Mouse (Mus musculus) MEL (cell line): ENCODE data around the gene Ctla2b. TPM values are rescaled to one million over a fixed set of nuclear protein-coding genes. Genes with fewer than 3 reads are reported as not detected.

ENCODE experiments used
- DNase-seq: peaks from one replicate; pipeline ENCODE4 v3.0.0; 2011; ENCODE audit warnings: low read depth, low spot score
- H3K27ac ChIP-seq: 2 replicates; pipeline ENCODE4 v1.5.1; 2012; ENCODE audit warnings: low read depth, mild to moderate bottlenecking, control low read depth, low read length, moderate library complexity; ENCODE audit not compliant: control insufficient read depth
- H3K27me3 ChIP-seq, 2 experiments: fragments of 150-350 bp in 1 of 2; sonication (generic) in 1 of 2; 2 replicates each; pipeline ENCODE4 v1.6.1; 2012; ENCODE audit warnings: low read length in 2 of 2, mild to moderate bottlenecking in 2 of 2, improper control_type of control experiment in 1 of 2, moderate library complexity in 1 of 2; ENCODE audit not compliant: insufficient read depth in 2 of 2, control insufficient read depth in 1 of 2
- H3K36me3 ChIP-seq, 2 experiments: 2 replicates each; pipeline ENCODE4 v1.6.1; 2012 to 2014; ENCODE audit warnings: low read length in 2 of 2, improper control_type of control experiment in 1 of 2, inconsistent platforms in 1 of 2, mild to moderate bottlenecking in 1 of 2; ENCODE audit not compliant: insufficient read depth in 2 of 2, control insufficient read depth in 1 of 2
- H3K4me1 ChIP-seq, 2 experiments: fragments of 150-350 bp in 1 of 2; sonication (generic) in 1 of 2; 2 replicates each; pipeline ENCODE4 v1.6.1; 2012; ENCODE audit warnings: low read length in 2 of 2, improper control_type of control experiment in 1 of 2, mild to moderate bottlenecking in 1 of 2; ENCODE audit not compliant: insufficient read depth in 2 of 2, control insufficient read depth in 1 of 2
- H3K4me3 ChIP-seq, 2 experiments: fragments of 150-350 bp in 1 of 2; sonication (generic) in 1 of 2; 2 replicates each; pipeline ENCODE4 v1.5.1; 2012; ENCODE audit warnings: low read depth in 2 of 2, low read length in 2 of 2, mild to moderate bottlenecking in 2 of 2, moderate library complexity in 2 of 2, control low read depth in 1 of 2, improper control_type of control experiment in 1 of 2; ENCODE audit not compliant: control insufficient read depth in 1 of 2, insufficient read depth in 1 of 2
- H3K79me2 ChIP-seq: 2 replicates; pipeline ENCODE4 v1.6.1; 2012; ENCODE audit warnings: mild to moderate bottlenecking, low read length, moderate library complexity; ENCODE audit not compliant: control insufficient read depth, poor library complexity, insufficient read depth
- H3K9ac ChIP-seq: 2 replicates; pipeline ENCODE4 v1.6.1; 2012; ENCODE audit warnings: low read depth, mild to moderate bottlenecking, control low read depth, low read length, moderate library complexity; ENCODE audit not compliant: control insufficient read depth, poor library complexity, severe bottlenecking
- H3K9me3 ChIP-seq: fragments of 150-350 bp; sonication (generic); replicated peaks from 2 replicates; pipeline ENCODE4 v1.6.1; 2012; ENCODE audit warnings: mild to moderate bottlenecking, low read length, improper control_type of control experiment, moderate library complexity; ENCODE audit not compliant: insufficient read depth
- GABPA ChIP-seq: IDR thresholded peaks from 2 replicates; pipeline ENCODE4 v1.6.1; 2012; ENCODE audit warnings: low read depth, mild to moderate bottlenecking, inconsistent platforms, low read length, improper control_type of control experiment, moderate library complexity
- POLR2AphosphoS5 ChIP-seq: IDR thresholded peaks from 2 replicates; pipeline ENCODE4 v1.6.1; 2012; ENCODE audit warnings: low read depth, borderline replicate concordance, mild to moderate bottlenecking, inconsistent platforms, low read length, moderate library complexity, mixed read lengths
- UBTF ChIP-seq: IDR thresholded peaks from 2 replicates; pipeline ENCODE4 v1.6.1; 2012; ENCODE audit warnings: low read depth, mild to moderate bottlenecking, inconsistent platforms, low read length, improper control_type of control experiment, moderate library complexity, borderline replicate concordance; ENCODE audit not compliant: insufficient read depth
- ZC3H11A ChIP-seq: IDR thresholded peaks from 2 replicates; pipeline ENCODE4 v1.6.1; 2012; ENCODE audit warnings: low read depth, mild to moderate bottlenecking, inconsistent platforms, low read length, improper control_type of control experiment
- polyA plus RNA-seq, 2 experiments: library from polyadenylated mRNA; stranded (reverse) in 1 of 2; unstranded in 1 of 2; fragments of >175 nt in 1 of 2; fragments of >200 nt in 1 of 2; gene quantifications; 2 replicates each; pipeline versions ENCODE4 v1.2.1 to v1.2.4; 2012; ENCODE audit warnings: low replicate concordance in 2 of 2, low read depth in 1 of 2; ENCODE audit not compliant: insufficient read length in 2 of 2, insufficient read depth in 1 of 2, missing spikeins in 1 of 2
- total RNA-seq: library from RNA; depleted of rRNA; stranded (reverse); fragments of 300-350 nt; gene quantifications from 2 replicates; pipeline ENCODE4 v1.2.3, GENCODE M21; 2012; rRNA removed

The Ctla2b gene
- total and polyA plus RNA-seq, 3 experiments, result not detected

DNA sequence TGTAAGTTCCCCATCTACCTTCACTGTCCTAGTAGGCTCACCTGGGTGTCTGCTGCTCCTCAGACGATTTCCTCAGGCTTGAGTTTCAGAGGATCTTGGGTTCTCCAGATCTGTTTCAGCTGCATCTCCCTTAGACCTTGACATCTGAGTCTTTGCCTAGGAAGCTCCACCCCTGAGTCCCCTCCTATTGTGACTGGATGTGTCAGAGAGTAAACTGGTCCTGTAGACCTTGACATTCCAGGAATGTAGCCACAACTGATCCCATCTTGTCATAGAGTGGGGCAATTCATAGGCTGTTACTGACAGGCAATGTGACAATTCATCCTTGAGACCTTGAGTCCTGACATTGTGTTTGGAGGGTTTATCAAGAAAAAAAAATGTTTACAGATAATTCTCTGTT is 33.0 kb downstream of the Ctla2b start, which contains the start of gene 4930486L24Rik:
4930486L24Rik (minus strand) TSS at position 195 of the 400 bp plus-strand sequence.
- Histone ChIP-seq H3K36me3 (no peaks in the 10 kb centered on the region), H3K4me3 (no peak within 1 kb of the TSS), H3K9me3 (no peaks in the 10 kb centered on the region), H3K27me3 (no peaks in the 10 kb centered on the region), H3K27ac (no peak within 1 kb of the TSS), H3K79me2 (no peaks in the 10 kb centered on the region), H3K4me1 (no peaks in the 10 kb centered on the region), H3K9ac (no peak within 1 kb of the TSS)
- no peak for DNase-seq
- no peak for TF ChIP-seq ZC3H11A

DNA sequence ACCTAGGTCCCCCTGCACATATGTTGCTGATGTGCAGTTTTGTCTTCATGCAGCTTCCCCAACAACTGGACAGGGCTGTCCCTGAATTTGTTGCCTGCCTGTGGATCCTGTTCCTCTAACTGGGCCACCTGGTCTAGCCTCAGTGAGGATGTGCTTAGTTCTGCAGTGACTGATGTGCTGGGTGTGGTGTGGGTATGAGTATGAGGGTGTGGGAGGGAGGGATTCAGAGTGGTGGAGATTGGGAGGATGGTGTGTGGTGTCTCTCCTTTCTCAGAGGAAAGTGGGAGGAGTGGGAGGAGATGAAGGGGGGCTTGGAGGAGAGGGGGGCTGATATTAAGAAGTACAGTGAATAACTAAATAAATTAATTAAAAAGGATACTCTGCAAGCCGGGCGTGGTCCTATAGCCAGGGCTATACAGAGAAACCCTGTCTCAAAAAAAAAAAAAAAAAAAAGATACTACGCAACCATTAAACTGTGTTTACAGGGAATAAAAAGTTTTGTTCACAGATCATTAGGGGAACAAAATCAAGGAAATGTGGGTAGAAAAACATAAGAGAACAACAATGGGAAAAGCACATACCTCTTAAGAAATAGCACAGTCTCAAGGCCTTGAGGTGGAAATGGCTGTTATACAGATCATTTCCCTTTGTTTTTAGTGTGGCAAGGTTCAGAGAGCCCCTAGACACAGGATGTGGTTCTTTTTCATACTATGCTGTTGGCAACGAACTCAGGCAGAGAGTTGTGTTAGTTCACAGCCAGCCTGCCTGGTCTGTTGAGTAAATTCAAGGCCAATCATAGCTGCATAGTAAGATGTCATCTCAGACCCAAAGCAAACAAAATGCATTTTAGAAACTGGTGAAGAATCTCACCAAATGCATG is 48.8 kb downstream of the Ctla2b start:
- DNase-seq, result no peak
- TF ChIP-seq POLR2AphosphoS5 (no peak), UBTF (no peak), GABPA (no peak)
- no peaks in the 10 kb centered on the region for H3K4me1 ChIP-seq
- H3K79me2 ChIP-seq, result no peaks in the 10 kb centered on the region
- no peak overlapping the region for H3K4me3 ChIP-seq
- H3K9ac ChIP-seq, result no peak overlapping the region
- no peaks in the 10 kb centered on the region for H3K9me3 ChIP-seq
- H3K27me3 ChIP-seq, result no peaks in the 10 kb centered on the region
- H3K27ac ChIP-seq, result no peak overlapping the region
- no peaks in the 10 kb centered on the region for H3K36me3 ChIP-seq

Other genes starting within 250 kb of the Ctla2b start
- gene BC051665, start 111.1 kb downstream of the Ctla2b start, total RNA-seq, result not detected in 2 replicates
- not detected for gene BC051665, start 111.1 kb downstream of the Ctla2b start, polyA plus RNA-seq
- gene Ctsll3, start 94.6 kb downstream of the Ctla2b start, total RNA-seq, result not detected in 2 replicates
- gene Ctsll3, start 94.6 kb downstream of the Ctla2b start, polyA plus RNA-seq, result not detected
- not detected in 2 replicates for gene 4930486L24Rik, start 33.0 kb downstream of the Ctla2b start, total RNA-seq
- not detected for gene 4930486L24Rik, start 33.0 kb downstream of the Ctla2b start, polyA plus RNA-seq
- not detected in 2 replicates for gene Gm49392, start 553 bp downstream of the Ctla2b start, total RNA-seq
- not detected for gene Gm49392, start 553 bp downstream of the Ctla2b start, polyA plus RNA-seq
- not detected in 2 replicates for gene Tpbpb, start 7.4 kb upstream of the Ctla2b start, total RNA-seq
- not detected for gene Tpbpb, start 7.4 kb upstream of the Ctla2b start, polyA plus RNA-seq
- gene Gm49393, start 38.1 kb upstream of the Ctla2b start, total RNA-seq, result not detected in 2 replicates
- gene Gm49393, start 38.1 kb upstream of the Ctla2b start, polyA plus RNA-seq, result not detected
- gene Gm49391, start 39.1 kb upstream of the Ctla2b start, total RNA-seq, result not detected in 2 replicates
- gene Gm49391, start 39.1 kb upstream of the Ctla2b start, polyA plus RNA-seq, result not detected
- 0.49 and 0.81 TPM in 2 replicates for gene Ctla2a, start 39.2 kb upstream of the Ctla2b start, total RNA-seq
- 1 to 10 TPM in 1 of 2 experiments, not detected in 1; 1.7 TPM for gene Ctla2a, start 39.2 kb upstream of the Ctla2b start, polyA plus RNA-seq
- not detected in 2 replicates for gene Tpbpa, start 44.5 kb upstream of the Ctla2b start, total RNA-seq
- gene Tpbpa, start 44.5 kb upstream of the Ctla2b start, polyA plus RNA-seq, result not detected
- 0.20 and 0.46 TPM in 2 replicates for gene Ctsj, start 108.5 kb upstream of the Ctla2b start, total RNA-seq
- under 1 TPM in 1 of 2 experiments, not detected in 1; 0.18 TPM for gene Ctsj, start 108.5 kb upstream of the Ctla2b start, polyA plus RNA-seq
- not detected in 2 replicates for gene Ctsq, start 143.2 kb upstream of the Ctla2b start, total RNA-seq
- not detected for gene Ctsq, start 143.2 kb upstream of the Ctla2b start, polyA plus RNA-seq